Mouse (Mus musculus): Measurements from ENCODE around the gene Zfp618. TPM values are rescaled to one million over a fixed set of nuclear protein-coding genes. Genes with fewer than 3 reads are reported as not detected.

The Zfp618 gene
- polyA plus RNA-seq (2012; rRNA removed) = 29.9 and 35.0 TPM in 2 replicates

GRCm38 (mm10) chr4:62965497-62966302 lies at the start of gene Zfp618:
Gene Zfp618, plus strand, starts transcription at chr4:62965573.

DNA sequence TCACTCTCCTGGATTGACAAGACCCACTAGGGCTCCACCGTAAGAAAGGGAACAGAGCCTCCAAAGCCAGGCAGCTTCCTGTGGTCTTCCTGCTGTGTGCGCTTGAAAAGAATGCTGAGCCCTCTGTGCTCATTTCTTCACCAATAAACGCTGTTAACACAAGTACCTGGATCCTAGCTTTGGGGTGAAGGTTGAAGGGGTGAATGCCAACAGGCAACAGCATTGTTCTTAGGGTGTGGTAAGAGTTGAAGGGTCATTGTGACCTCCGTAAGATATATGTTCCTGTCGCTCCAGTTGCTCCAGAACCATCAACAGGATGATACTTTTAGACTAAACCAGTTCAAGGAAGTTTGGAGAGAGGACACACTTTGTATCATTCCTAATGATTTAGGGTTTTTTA lies 189.3 kb downstream of the Zfp618 start, which contains the start of gene Ambp:
Gene Ambp, minus strand, starts transcription at position 101 of the 400 bp plus-strand sequence.

GRCm38 (mm10) chr4:63171969-63172685 lies 206.8 kb downstream of the Zfp618 start, which contains the start of gene Kif12:
Gene Kif12, minus strand, starts transcription at chr4:63172131.

Other genes starting within 250 kb of the Zfp618 start
- 18.4 and 34.1 TPM in 2 replicates for gene Ambp, start 189.2 kb downstream of the Zfp618 start, polyA plus RNA-seq (2012; rRNA removed)
- gene Kif12, start 206.6 kb downstream of the Zfp618 start, polyA plus RNA-seq (2012; rRNA removed) = 0.97 and 1.1 TPM in 2 replicates
- gene Col27a1, start 248.4 kb downstream of the Zfp618 start, polyA plus RNA-seq (2012; rRNA removed) = 16.2 and 22.2 TPM in 2 replicates

Data from central nervous system, embryonic 11.5 days (tissue).